Mouse (Mus musculus): ENCODE measurements around the gene Abca1.

GRCm38 (mm10) chr4:53145434-53146168 lies 14.1 kb downstream of the Abca1 start:
- no peak for TF ChIP-seq CTCF (IDR thresholded peaks at IDR 0.05; ENCODE audit: low read depth, low read length)
- no peak for TF ChIP-seq EP300 (IDR thresholded peaks at IDR 0.05; ENCODE audit: insufficient read depth, low read depth, low read length)
- no peak for TF ChIP-seq POLR2A (IDR thresholded peaks at IDR 0.05; ENCODE audit: insufficient read depth, low read length)
